Mouse (Mus musculus): ENCODE data around the gene Ube4a. TPM values are rescaled to one million over a fixed set of nuclear protein-coding genes. Genes with fewer than 3 reads are reported as not detected.

The Ube4a gene
- total RNA-seq, 2 experiments from 2014 or later = 73.0 to 75.4 TPM

DNA sequence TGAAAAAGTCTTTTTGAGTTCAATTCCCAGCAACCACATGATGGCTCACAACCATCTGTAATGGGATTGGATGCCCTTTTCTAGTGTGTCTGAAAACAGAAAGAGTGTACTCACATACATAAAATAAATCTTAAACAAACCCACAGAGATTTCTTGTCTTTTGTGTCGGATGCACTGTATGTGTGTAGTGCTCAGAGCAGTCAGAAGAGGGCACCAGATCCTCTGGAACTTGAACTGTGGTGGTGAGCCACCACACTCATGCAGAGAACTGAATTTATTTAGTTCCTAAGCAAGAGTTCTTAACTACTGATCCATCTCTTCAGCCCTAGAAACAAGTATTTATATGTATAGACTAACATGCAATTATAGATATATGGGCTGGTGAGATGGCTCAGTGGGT is 49.2 kb downstream of the Ube4a start:
- DNase-seq (ENCODE audit: low spot score in 2 of 2) = peak; percentile 21 to 48
- intact Hi-C loops (cut with DNase I) = no loop called here

GRCm38 (mm10) chr9:44914706-44915105 is 50.7 kb downstream of the Ube4a start:
- intact Hi-C loops (cut with DNase I) = no loop called here
- DNase-seq (ENCODE audit: low spot score in 2 of 2) = no peak

DNA sequence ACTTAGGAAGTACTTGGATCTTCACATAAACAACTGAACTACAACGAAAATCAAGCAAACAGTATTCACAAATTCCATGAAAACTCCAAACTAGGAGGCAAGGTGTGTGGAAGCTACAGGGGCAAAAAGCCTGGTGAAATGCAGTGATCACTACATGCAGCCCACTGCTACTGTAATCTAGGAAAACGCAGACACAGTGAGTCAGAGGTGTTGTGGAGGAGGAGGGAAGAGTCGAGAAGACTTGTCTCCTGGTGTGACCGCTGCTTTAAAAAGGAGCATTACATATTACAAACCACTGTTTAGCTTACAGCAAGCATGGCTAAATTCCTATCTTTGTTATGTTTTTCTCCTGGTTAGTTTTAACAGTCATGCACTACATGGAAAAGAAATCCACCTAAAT is 54.0 kb downstream of the Ube4a start:
- DNase-seq (ENCODE audit: low spot score in 2 of 2) = peak in 1 of 2 experiments; percentile 70
- intact Hi-C loops (cut with DNase I) = no loop called here

DNA sequence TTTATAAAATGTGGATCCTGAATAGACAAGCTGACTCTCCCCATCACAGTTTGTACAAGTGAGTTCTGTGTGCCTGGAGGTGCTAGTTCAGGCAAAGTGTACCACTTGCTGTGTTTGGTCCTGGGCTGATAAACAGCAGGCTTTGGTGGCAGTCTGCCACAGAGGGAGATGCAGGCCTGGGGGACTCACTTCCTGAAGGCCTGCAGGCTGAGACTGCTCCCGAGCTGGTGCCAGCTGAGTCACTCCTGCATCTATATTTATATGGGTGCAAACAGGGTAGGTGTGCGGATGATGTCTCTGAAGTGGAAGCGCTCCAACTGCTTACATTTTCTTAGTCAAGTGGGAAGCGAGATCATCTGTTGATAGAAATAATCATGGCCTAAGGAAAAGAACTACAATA is 59.8 kb downstream of the Ube4a start:
- intact Hi-C loops (cut with DNase I) = loop anchor here (1.0 to 5.0 kb wide), 3 partner anchors 24 to 68 kb away; partner anchors contain the start of gene Kmt2a
- DNase-seq (ENCODE audit: low spot score in 2 of 2) = peak; percentile 75 to 97

DNA sequence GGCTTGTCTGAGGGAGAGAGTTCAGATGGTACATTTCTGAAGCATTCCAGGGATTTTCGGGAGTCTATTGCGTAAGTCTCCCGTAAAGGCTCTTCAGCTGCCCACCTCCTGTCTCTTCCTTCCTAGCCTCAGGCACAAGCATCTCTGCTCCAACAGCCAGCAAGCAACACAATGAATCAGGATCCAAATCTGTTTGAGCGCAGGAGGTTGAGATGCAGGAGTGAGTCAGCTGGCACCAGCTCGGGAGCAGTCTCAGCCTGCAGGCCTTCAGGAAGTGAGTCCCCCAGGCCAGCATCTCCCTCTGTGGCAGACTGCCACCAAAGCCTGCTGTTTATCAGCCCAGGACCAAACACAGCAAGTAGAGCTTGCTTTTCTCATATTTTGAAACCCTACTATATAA is 60.4 kb downstream of the Ube4a start:
- intact Hi-C loops (cut with DNase I) = loop anchor here (1.0 to 5.0 kb wide), 3 partner anchors 24 to 68 kb away; partner anchors contain the start of gene Kmt2a
- peak; percentile 74 to 98 for DNase-seq (ENCODE audit: low spot score in 2 of 2)

GRCm38 (mm10) chr9:44903856-44904255 is 61.5 kb downstream of the Ube4a start:
- DNase-seq (ENCODE audit: low spot score in 2 of 2) = no peak
- intact Hi-C loops (cut with DNase I) = loop anchor here (2.0 kb wide), 1 partner anchor 45 kb away; no protein-coding TSS in a partner anchor

DNA sequence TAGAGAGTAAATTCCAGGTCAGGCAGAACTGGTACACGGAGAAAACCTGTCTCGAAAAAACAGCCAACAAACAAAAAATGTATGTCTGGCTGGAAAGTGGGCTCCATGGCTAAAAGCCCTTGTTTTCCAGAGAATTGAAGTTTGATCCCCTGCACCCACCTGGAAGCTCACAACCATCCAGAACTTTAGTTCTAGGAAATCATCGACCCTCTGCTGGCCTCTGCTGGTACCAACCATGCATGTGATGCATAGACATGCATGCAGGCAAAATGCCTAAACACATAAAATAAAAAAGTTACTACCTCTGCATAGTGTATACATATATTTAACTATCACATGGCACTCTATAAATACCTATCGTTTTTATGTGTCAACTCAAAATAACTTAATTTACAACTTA is 65.0 kb downstream of the Ube4a start:
- no peak for DNase-seq (ENCODE audit: low spot score in 2 of 2)
- intact Hi-C loops (cut with DNase I) = no loop called here

- intact Hi-C loops (cut with DNase I) = no loop called here
- no peak for DNase-seq (ENCODE audit: low spot score in 2 of 2)
Measured at GRCm38 (mm10) chr9:44899716-44900115, 65.7 kb downstream of the Ube4a start.

GRCm38 (mm10) chr9:44897024-44897423 is 68.4 kb downstream of the Ube4a start:
- DNase-seq (ENCODE audit: low spot score in 2 of 2) = peak in 1 of 2 experiments; percentile 59
- intact Hi-C loops (cut with DNase I) = no loop called here

GRCm38 (mm10) chr9:44892664-44893063 is 72.7 kb downstream of the Ube4a start:
- DNase-seq (ENCODE audit: low spot score in 2 of 2) = no peak
- intact Hi-C loops (cut with DNase I) = no loop called here

DNA sequence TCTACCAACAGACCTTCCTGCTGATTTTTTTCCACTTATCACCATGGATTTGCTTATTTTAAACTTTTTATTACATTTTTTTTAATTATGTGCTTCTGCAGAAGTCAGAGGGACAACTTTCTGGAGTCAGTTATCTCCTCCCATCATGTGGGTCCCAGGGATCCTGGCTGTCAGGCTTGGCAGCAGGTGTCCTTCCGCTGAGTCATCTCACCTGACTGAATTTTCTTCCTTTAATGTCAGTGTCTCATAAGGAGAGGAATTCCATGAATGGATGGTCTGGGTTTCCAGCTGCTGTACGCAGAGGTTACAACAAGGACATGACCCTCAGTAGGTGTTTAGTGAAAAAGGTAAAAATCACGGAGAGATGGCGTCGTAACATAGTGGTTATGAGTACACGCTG is 74.2 kb downstream of the Ube4a start:
- intact Hi-C loops (cut with DNase I) = no loop called here
- no peak for DNase-seq (ENCODE audit: low spot score in 2 of 2)

DNA sequence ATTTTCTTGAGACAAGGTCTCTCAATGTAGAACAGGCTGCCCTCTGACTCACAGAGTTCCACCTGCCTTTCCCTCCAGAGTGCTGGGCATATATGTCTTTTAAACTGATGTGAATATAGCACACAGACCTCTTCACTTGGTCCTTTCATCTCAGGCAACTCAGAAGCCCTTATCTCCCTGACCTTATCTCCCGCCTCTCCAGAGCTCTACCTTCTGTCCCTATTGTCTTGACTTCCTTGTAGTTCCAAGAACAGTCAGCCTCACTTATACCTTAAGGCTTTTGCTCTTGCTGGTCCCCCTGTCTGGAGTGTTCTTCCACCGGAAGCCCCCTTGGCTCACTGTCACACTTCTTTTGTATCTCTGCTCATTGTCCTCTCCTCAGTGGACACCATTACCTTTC is 75.3 kb downstream of the Ube4a start:
- DNase-seq (ENCODE audit: low spot score in 2 of 2) = no peak
- intact Hi-C loops (cut with DNase I) = no loop called here

- intact Hi-C loops (cut with DNase I) = no loop called here
- no peak for DNase-seq (ENCODE audit: low spot score in 2 of 2)
Measured at GRCm38 (mm10) chr9:44888114-44888624, 77.2 kb downstream of the Ube4a start.

DNA sequence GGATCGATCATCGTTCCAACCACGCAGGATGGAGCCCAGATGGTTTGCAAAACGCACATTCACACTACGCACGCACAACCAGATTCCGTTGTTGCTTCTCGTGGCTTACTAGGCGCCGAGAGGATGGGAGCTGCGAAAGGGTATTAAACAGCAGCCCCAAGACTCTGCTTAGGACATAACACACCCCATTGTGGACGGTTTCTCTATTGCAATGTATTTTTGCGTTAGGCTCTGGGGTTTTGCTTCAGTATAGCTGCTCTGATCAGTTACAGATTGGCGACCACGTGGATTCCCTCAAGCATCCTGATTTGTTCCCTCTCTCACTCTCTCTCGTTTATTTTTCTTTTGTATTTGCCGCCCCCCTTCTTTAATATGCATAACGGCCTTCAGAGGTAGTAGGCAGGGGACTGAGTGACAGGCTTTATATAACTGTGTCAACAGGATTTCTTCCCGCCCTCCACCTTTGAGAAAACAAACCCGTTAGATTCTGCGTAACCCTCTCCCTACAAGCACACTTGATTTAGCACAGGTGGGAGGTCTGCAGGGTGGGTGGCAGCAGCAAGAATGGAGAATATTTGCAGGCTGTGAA is 82.3 kb downstream of the Ube4a start:
- peak; percentile 56 to 82 for DNase-seq (ENCODE audit: low spot score in 2 of 2)
- intact Hi-C loops (cut with DNase I) = no loop called here

- intact Hi-C loops (cut with DNase I) = no loop called here
- no peak for DNase-seq (ENCODE audit: low spot score in 2 of 2)
Measured at GRCm38 (mm10) chr9:44882436-44882980, 82.9 kb downstream of the Ube4a start.

DNA sequence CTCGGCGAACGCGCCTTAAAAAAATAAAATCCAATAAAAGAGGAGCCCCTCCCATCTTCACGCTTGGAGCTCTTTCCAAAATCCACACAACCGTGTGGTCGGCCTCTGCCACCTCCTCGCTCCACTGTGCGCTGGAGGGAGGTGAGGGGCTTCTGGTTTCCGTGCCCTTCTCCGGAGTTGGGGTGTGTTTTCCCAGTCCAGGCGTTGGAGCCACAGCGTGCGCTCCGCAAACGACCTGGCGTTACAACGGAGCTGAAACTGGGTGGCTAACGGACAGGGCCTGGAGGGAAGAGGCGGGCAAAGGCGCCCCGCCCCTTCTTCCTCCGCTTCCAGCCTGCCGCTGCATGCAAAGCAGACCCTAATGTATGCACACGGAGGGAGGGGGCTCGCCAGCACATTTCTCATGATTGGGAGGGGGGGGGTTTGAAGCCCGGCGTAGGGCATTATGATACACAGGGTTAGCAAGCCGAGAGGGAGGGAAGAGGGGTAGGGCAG is 83.4 kb downstream of the Ube4a start:
- intact Hi-C loops (cut with DNase I) = loop anchor here (1.0 to 2.0 kb wide), 4 partner anchors 23 to 45 kb away; partner anchors contain the start of gene Atp5l
- DNase-seq (ENCODE audit: low spot score in 2 of 2) = peak; percentile 77 to 83

- intact Hi-C loops (cut with DNase I) = loop anchor here (1.0 to 2.0 kb wide), 4 partner anchors 23 to 45 kb away; partner anchors contain the start of gene Atp5l
- peak; percentile 98 for DNase-seq (ENCODE audit: low spot score in 2 of 2)
Measured at GRCm38 (mm10) chr9:44881221-44881871, 84.1 kb downstream of the Ube4a start, which contains the start of gene Kmt2a. Kmt2a (minus strand) TSS chr9:44881296.

DNA sequence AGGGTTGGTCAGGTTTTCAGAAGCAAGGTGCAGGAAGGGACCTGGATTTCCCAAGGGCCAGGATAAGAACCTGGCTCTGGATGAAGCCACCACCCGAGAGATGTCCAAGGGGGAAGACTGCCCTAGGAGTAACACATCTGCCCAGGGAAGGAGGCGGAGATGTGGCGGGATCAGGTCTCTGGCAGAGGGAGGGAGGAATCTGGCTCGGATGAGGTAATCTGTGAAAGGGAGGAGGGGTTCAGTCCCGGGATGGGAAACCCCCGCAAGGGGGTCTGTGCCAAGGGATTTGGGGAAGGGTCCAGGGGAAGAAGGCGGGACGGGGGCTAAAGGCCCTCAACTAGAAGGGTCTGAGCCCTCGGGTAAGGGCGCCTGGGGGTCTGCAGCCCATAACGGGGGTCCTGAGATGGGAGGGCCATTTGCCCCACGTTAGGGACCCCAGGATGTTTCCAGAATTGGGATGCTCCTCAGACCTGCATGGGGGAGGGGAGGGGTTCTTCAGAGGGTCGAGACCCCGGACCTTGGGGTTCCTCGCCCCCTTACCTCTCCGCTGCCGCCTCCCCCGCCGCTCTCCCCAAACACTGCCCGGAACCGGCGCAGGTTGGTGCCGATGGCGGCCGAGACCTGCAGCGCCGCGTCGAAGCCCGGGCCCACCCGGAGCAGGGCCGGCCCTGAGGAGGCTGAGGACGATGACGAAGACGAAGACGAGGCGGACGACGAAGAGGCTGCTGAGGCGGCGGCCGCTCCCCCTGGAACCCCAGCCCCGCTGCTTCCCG is 84.9 kb downstream of the Ube4a start:
- intact Hi-C loops (cut with DNase I) = loop anchor here (1.0 to 2.0 kb wide), 4 partner anchors 22 to 44 kb away; partner anchors contain the start of gene Atp5l
- no peak for DNase-seq (ENCODE audit: low spot score in 2 of 2)

- intact Hi-C loops (cut with DNase I) = loop anchor here (2.0 kb wide), 3 partner anchors 21 to 43 kb away; partner anchors contain the start of gene Atp5l
- peak in 1 of 2 experiments; percentile 40 for DNase-seq (ENCODE audit: low spot score in 2 of 2)
Measured at GRCm38 (mm10) chr9:44879694-44880271, 85.6 kb downstream of the Ube4a start.
